Mouse (Mus musculus): ENCODE results near the gene Hivep3. TPM values are rescaled to one million over a fixed set of nuclear protein-coding genes. Genes with fewer than 3 reads are reported as not detected.

Hivep3 gene
- total RNA-seq, 1 experiment from 2014 or later = 8.5 TPM

- DNase-seq = no peak
These were observed 177.7 kb downstream of the Hivep3 start for GRCm38 (mm10) chr4:119911071-119911904.

GRCm38 (mm10) chr4:119912216-119912615 lies 178.6 kb downstream of the Hivep3 start:
- DNase-seq = no peak

- DNase-seq = no peak
These were observed 180.6 kb downstream of the Hivep3 start for GRCm38 (mm10) chr4:119914194-119914593.

GRCm38 (mm10) chr4:119915069-119915468 lies 181.5 kb downstream of the Hivep3 start:
- DNase-seq = no peak

GRCm38 (mm10) chr4:119917502-119917901 lies 183.9 kb downstream of the Hivep3 start:
- DNase-seq = no peak

- no peak for DNase-seq
These were observed 185.8 kb downstream of the Hivep3 start for GRCm38 (mm10) chr4:119919349-119919748.

GRCm38 (mm10) chr4:119921022-119921717 lies 187.6 kb downstream of the Hivep3 start:
- no peak for DNase-seq

GRCm38 (mm10) chr4:119921723-119922266 lies 188.2 kb downstream of the Hivep3 start:
- DNase-seq = no peak

GRCm38 (mm10) chr4:119922945-119923344 lies 189.4 kb downstream of the Hivep3 start:
- DNase-seq = no peak

- no peak for DNase-seq
These were observed 189.8 kb downstream of the Hivep3 start for GRCm38 (mm10) chr4:119923410-119923809.

GRCm38 (mm10) chr4:119925052-119925451 lies 191.5 kb downstream of the Hivep3 start:
- DNase-seq = no peak

GRCm38 (mm10) chr4:119931923-119932322 lies 198.3 kb downstream of the Hivep3 start:
- no peak for DNase-seq

GRCm38 (mm10) chr4:119932549-119933257 lies 199.1 kb downstream of the Hivep3 start:
- peak; percentile 42 for DNase-seq

- DNase-seq = no peak
These were observed 201.3 kb downstream of the Hivep3 start for GRCm38 (mm10) chr4:119934901-119935300.

GRCm38 (mm10) chr4:119937876-119938275 lies 204.3 kb downstream of the Hivep3 start:
- DNase-seq = peak; percentile 50

- DNase-seq = no peak
These were observed 204.9 kb downstream of the Hivep3 start for GRCm38 (mm10) chr4:119938518-119938917.

- DNase-seq = no peak
These were observed 206.2 kb downstream of the Hivep3 start for GRCm38 (mm10) chr4:119939786-119940185.

- no peak for DNase-seq
These were observed 212.8 kb downstream of the Hivep3 start for GRCm38 (mm10) chr4:119946224-119946887.

- DNase-seq = no peak
These were observed 213.9 kb downstream of the Hivep3 start for GRCm38 (mm10) chr4:119947232-119948162.

- no peak for DNase-seq
These were observed 214.8 kb downstream of the Hivep3 start for GRCm38 (mm10) chr4:119948406-119948805.
